Mouse (Mus musculus) monocyte, adult 5-6 weeks (primary cell): Measurements from ENCODE around the gene Rnf130. TPM values are rescaled to one million over a fixed set of nuclear protein-coding genes. Genes with fewer than 3 reads are reported as not detected.

Experiments
- total RNA-seq: library from RNA; stranded (forward); fragments of 200-1000, 200-491, 200-594 nt; gene quantifications from 3 replicates; pipeline ENCODE4 v1.2.3, GENCODE M21; 2017

Rnf130 gene
- total RNA-seq, 1 experiment from 2014 or later: 628 TPM

Other genes starting within 250 kb of the Rnf130 start
- 0.19 to 1.8 TPM (median 0.49 TPM) in 3 replicates for gene Gfpt2, start 231.2 kb upstream of the Rnf130 start, total RNA-seq
- gene Mapk9, start 178.6 kb upstream of the Rnf130 start, total RNA-seq: 43.4 to 49.7 TPM (median 45.7 TPM) in 3 replicates
- gene Rasgef1c, start 123.5 kb upstream of the Rnf130 start, total RNA-seq: 0.29 to 0.96 TPM in 2 of 3 replicates, not detected in the other
- 34.9 to 89.4 TPM (median 86.4 TPM) in 3 replicates for gene Tbc1d9b, start 106.0 kb downstream of the Rnf130 start, total RNA-seq
- 2.0 to 4.1 TPM (median 3.3 TPM) in 3 replicates for gene Mrnip, start 149.1 kb downstream of the Rnf130 start, total RNA-seq
- 878 to 1,339 TPM (median 1,041 TPM) in 3 replicates for gene Sqstm1, start 185.5 kb downstream of the Rnf130 start, total RNA-seq
- 4.9 to 20.2 TPM (median 13.9 TPM) in 3 replicates for gene Mgat4b, start 185.5 kb downstream of the Rnf130 start, total RNA-seq
- not detected in 3 replicates for gene Ltc4s, start 213.3 kb downstream of the Rnf130 start, total RNA-seq